ENCODE assay signal across 11 mouse cellular contexts in genomic region chr11:101325201-101325600, GRCm38 (mm10). TPM values are rescaled to one million over a fixed set of nuclear protein-coding genes. Genes with fewer than 3 reads are reported as not detected.
"Had no signal": no experiment of that assay in that cellular context is flagged by ENCODE, and none has a peak within 500 bp of the region (broad histone marks: within the 10 kb centered on the region; RNA-seq: fewer than 3 reads in every experiment).

No protein-coding gene starts in this region.

RNA-seq across cellular contexts. Expression of gene Aoc3, which starts 5.2 kb away (rescaled TPM):
- polyA plus RNA-seq: macrophage; midbrain, embryonic 12.5 days; neural tube, embryonic 11.5 days; neural tube, embryonic 13.5 days had no signal

RNA-seq across cellular contexts. Expression of gene G6pc, which starts 42.2 kb away (rescaled TPM):
- total RNA-seq: megakaryocyte progenitor cell, adult 5-6 weeks had no signal
- polyA plus RNA-seq: lung, embryonic 14.5 days; macrophage; midbrain, embryonic 12.5 days; midbrain, embryonic 16.5 days; myocyte; neural tube, embryonic 11.5 days; neural tube, embryonic 13.5 days; neural tube, embryonic 15.5 days; stomach, embryonic 14.5 days; urinary bladder, adult 2 months had no signal
